Mouse (Mus musculus) stomach, embryonic 16.5 days (tissue): ENCODE data around the gene Atxn2. TPM values are rescaled to one million over a fixed set of nuclear protein-coding genes. Genes with fewer than 3 reads are reported as not detected.

Experiments used
- ATAC-seq: fragments of 200-750 bp; cut with Nextera tagmentation; 2 replicates; pipeline ENCODE4 v1.8.0; 2017; ENCODE audit warnings: moderate number of reproducible peaks, moderate TSS enrichment; ENCODE audit not compliant: insufficient read depth, low FRiP score
- H3K27ac ChIP-seq: fragments of 300-500 bp; sonication (generic); 2 replicates; pipeline ENCODE4 v1.5.1; 2014; ENCODE audit warnings: low read length
- H3K27me3 ChIP-seq: fragments of 300-500 bp; sonication (generic); 2 replicates; pipeline ENCODE4 v1.6.1; 2014; ENCODE audit warnings: low read length, control low read depth, mixed read lengths; ENCODE audit not compliant: control insufficient read depth, insufficient read depth
- H3K36me3 ChIP-seq: fragments of 300-500 bp; sonication (generic); 2 replicates; pipeline ENCODE4 v1.6.1; 2014; ENCODE audit warnings: low read length; ENCODE audit not compliant: control insufficient read depth, insufficient read depth
- H3K4me1 ChIP-seq: fragments of 300-500 bp; sonication (generic); 2 replicates; pipeline ENCODE4 v1.6.1; 2014; ENCODE audit warnings: low read length, control low read depth, mixed read lengths; ENCODE audit not compliant: control insufficient read depth, insufficient read depth
- H3K4me2 ChIP-seq: fragments of 300-500 bp; sonication (generic); 2 replicates; pipeline ENCODE4 v1.6.1; 2014; ENCODE audit warnings: low read depth, low read length, mixed read lengths
- H3K4me3 ChIP-seq: fragments of 300-500 bp; sonication (generic); replicated peaks from 2 replicates; pipeline ENCODE4 v1.5.1; 2014; ENCODE audit warnings: mild to moderate bottlenecking, low read length
- H3K9ac ChIP-seq: fragments of 300-500 bp; sonication (generic); 2 replicates; pipeline ENCODE4 v1.6.1; 2014; ENCODE audit warnings: low read length
- H3K9me3 ChIP-seq: fragments of 300-500 bp; sonication (generic); replicated peaks from 2 replicates; pipeline ENCODE4 v1.6.1; 2016; ENCODE audit warnings: low read length, control low read depth; ENCODE audit not compliant: control insufficient read depth
- WGBS: fragments of 180-500 bp; shearing (Covaris S2); extraction: QIAGEN DNeasy Blood & Tissue Kit; methylation state at CpG from one replicate; pipeline ENCODE4 v1.1.7; 2014; 5-methylcytosine and 5-hydroxymethylcytosine counted together
- microRNA-seq: library from miRNA; unstranded; fragments of <30 nt; microRNA quantifications from one replicate; pipeline ENCODE4, GENCODE M21; 2016
- polyA plus RNA-seq: library from polyadenylated mRNA; unstranded; fragments of >200 nt; fragmentation: Nextera tagmentation; extraction: Ambion mirVana; gene quantifications from 2 replicates; pipeline ENCODE4 v1.2.1, GENCODE M21; 2015

Gene Atxn2
- polyA plus RNA-seq, 1 experiment from 2014 or later: 36.6 TPM

DNA sequence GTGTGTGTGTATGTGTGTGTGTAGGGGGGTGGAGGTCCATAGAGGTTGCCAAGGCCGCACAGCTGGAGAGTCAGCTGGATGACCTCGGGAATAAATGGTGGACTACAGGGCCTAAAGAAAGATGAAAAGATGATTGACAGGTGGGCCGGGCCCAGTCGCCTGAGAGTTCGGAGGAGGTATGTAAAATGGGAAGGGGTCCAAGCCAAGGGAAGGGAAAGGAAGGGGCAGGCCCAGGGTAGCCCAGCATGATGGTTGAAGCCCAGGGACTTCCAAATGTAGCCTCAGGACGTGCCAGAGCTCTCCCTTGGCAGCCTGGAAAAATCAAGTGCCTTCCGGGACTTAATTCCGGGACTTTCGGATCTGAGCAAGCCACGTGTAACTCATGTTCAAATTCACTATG is 143.6 kb downstream of the Atxn2 start:
- H3K4me1 ChIP-seq: peaks cover 19% of the 10 kb centered on the region
- H3K36me3 ChIP-seq: peaks cover 9% of the 10 kb centered on the region
- no peak overlapping the region for H3K27ac ChIP-seq
- no peak overlapping the region for H3K9ac ChIP-seq
- WGBS: 69% methylated on average over 10 of the region's 10 CpGs
- H3K4me2 ChIP-seq: no peak overlapping the region
- no peaks in the 10 kb centered on the region for H3K27me3 ChIP-seq
- H3K9me3 ChIP-seq: no peaks in the 10 kb centered on the region
- ATAC-seq: no peak
- no peak overlapping the region for H3K4me3 ChIP-seq

DNA sequence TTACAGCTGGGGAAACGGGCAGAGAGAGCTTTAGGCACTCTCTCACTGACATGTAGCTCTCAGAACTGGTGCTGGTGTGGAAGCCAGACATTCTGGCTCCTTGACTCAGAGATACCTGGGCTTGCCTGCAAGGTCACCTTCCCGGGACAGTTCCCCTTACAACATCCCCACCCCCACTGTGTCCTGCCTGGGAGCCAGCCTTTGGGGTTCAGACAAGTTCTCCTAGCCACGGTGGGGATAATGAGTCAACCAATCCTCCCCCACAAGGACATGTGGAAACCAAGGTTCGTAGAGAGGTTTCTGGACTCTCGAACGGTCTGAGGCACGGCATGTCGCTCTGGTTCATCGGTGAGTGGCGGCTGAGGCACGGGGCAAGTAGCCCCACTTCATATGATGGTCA is 145.6 kb downstream of the Atxn2 start:
- Histone ChIP-seq H3K27ac (no peak overlapping the region), H3K4me2 (no peak overlapping the region), H3K4me1 (peaks cover 9% of the 10 kb centered on the region), H3K4me3 (no peak overlapping the region), H3K27me3 (no peaks in the 10 kb centered on the region), H3K36me3 (peaks cover 9% of the 10 kb centered on the region), H3K9me3 (no peaks in the 10 kb centered on the region), H3K9ac (no peak overlapping the region)
- ATAC-seq: no peak
- WGBS: 79% methylated on average over 11 of the region's 11 CpGs

DNA sequence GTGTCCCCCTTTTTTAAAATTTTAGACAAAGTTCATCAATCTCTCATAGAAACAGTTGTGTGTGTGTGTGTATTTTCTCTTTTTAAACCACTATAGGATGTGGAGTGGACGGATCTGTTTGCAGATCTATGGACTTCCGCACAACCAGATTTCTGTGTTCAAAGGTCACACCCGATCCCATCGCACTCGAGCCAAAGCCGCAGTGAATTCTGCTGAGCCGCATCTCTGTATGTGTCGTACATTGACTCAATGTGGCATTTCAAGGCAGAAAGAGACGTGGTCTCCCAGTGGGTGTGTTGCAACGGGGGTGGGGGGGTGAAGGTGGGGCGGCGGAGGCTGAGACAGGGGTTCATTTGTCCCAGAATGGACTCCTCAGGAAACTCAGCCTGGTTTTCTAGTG is 147.3 kb downstream of the Atxn2 start:
- 79% methylated on average over 12 of the region's 12 CpGs for WGBS
- no peak for ATAC-seq
- H3K36me3 ChIP-seq: 0 out of 2 replicates have a peak, but pooled peaks cover under 1% of the 10 kb centered on the region
- no peaks in the 10 kb centered on the region for H3K27me3 ChIP-seq
- no peak overlapping the region for H3K27ac ChIP-seq
- peaks cover 4% of the 10 kb centered on the region; the same call in 1 of the 2 replicates for H3K4me1 ChIP-seq
- H3K9me3 ChIP-seq: no peaks in the 10 kb centered on the region
- H3K4me3 ChIP-seq: no peak overlapping the region
- H3K4me2 ChIP-seq: no peak overlapping the region
- H3K9ac ChIP-seq: no peak overlapping the region

DNA sequence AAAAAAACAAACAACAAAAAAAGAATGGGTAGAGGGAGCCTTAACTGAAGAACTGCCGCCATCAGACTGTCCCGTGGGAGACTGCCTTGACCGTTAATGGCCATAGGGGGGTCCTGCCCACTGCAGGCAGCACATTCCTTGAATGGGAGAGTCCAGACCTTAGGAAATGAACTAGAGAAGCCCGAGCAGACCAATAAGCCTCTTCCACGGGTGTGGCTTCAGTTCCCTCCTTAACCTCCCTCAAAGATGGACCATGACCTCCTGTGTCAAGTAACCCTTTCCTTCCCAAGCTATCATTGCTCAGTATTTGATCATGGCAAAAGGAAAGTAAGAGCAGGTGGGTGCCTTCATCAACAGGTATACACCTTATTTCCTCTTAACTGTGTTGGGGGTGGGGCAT is 150.8 kb downstream of the Atxn2 start:
- Histone ChIP-seq H3K4me3 (no peak overlapping the region), H3K4me2 (no peak overlapping the region), H3K27me3 (no peaks in the 10 kb centered on the region), H3K9me3 (no peaks in the 10 kb centered on the region), H3K27ac (no peak overlapping the region), H3K36me3 (no peaks in the 10 kb centered on the region), H3K4me1 (no peaks in the 10 kb centered on the region; the same call in 1 of the 2 replicates), H3K9ac (no peak overlapping the region)
- 41% methylated on average over 5 of the region's 5 CpGs for WGBS
- no peak for ATAC-seq

DNA sequence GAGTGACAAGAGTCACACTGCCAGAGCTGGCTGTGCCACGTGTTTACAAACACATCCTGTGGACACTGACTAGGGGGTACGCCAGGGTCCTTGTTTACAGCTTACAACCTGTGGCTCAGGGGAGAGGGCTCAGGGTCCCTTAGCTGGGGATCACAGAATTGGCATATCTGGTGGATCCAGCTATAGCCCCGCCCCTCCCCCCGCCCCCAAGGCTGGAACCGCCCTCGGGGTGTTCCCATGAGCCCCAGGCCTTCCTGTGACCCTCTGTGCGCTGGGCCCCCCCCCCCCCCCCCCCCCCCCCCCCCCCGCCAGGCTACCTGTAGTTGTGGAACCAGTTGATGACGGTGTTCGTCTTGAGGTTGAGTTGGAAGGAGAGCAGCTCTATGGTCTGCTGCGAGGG is 153.2 kb downstream of the Atxn2 start:
- 12% methylated on average over 10 of the region's 11 CpGs for WGBS
- ATAC-seq: no peak
- H3K27ac ChIP-seq: no peak overlapping the region
- H3K4me2 ChIP-seq: peak overlapping the region; percentile 39
- H3K9ac ChIP-seq: peak overlapping the region; percentile 55
- no peaks in the 10 kb centered on the region for H3K27me3 ChIP-seq
- H3K36me3 ChIP-seq: no peaks in the 10 kb centered on the region
- H3K9me3 ChIP-seq: no peaks in the 10 kb centered on the region
- H3K4me3 ChIP-seq: 0 out of 2 replicates have a peak overlapping the region, but pooled peaks have one; percentile 11
- no peaks in the 10 kb centered on the region; the same call in 1 of the 2 replicates for H3K4me1 ChIP-seq

Small RNA genes lying within 50 kb of the gene (microRNA-seq; reads per million reads assigned to microRNA genes)
- gene Mir7031: not detected

Other genes starting within 250 kb of the Atxn2 start
- gene Adam1b, start 207.9 kb upstream of the Atxn2 start, polyA plus RNA-seq: 0.10 TPM in 1 of 2 replicates, not detected in the other
- gene Adam1a, start 165.9 kb upstream of the Atxn2 start, polyA plus RNA-seq: 0.81 and 1.3 TPM in 2 replicates
- gene Gm42878, start 165.9 kb upstream of the Atxn2 start, polyA plus RNA-seq: 0.54 TPM in 1 of 2 replicates, not detected in the other
- 44.3 and 45.7 TPM in 2 replicates for gene Mapkapk5, start 165.4 kb upstream of the Atxn2 start, polyA plus RNA-seq
- 224 and 249 TPM in 2 replicates for gene Aldh2, start 117.5 kb upstream of the Atxn2 start, polyA plus RNA-seq
- 2.6 and 2.8 TPM in 2 replicates for gene Acad12, start 92.4 kb upstream of the Atxn2 start, polyA plus RNA-seq
- gene Acad10, start 50.8 kb upstream of the Atxn2 start, polyA plus RNA-seq: 3.5 and 5.6 TPM in 2 replicates
- 29.5 and 34.5 TPM in 2 replicates for gene Brap, start 50.8 kb upstream of the Atxn2 start, polyA plus RNA-seq
- 8.3 and 8.8 TPM in 2 replicates for gene Sh2b3, start 126.3 kb downstream of the Atxn2 start, polyA plus RNA-seq
- 16.9 and 17.4 TPM in 2 replicates for gene Pheta1, start 137.6 kb downstream of the Atxn2 start, polyA plus RNA-seq